Mouse (Mus musculus) left cerebral cortex, postnatal 14 days (tissue): Measurements from ENCODE around the gene Tead4. TPM values are rescaled to one million over a fixed set of nuclear protein-coding genes. Genes with fewer than 3 reads are reported as not detected.
"Not testable (repeated sequence)": the region's sequence is repeated elsewhere in the genome, so short reads cannot be mapped to it uniquely, and the experiment has no call there.

Source experiments
- DNase-seq, 2 experiments: peaks; one replicate each; pipeline ENCODE4 v3.0.0; 2021 to 2022; ENCODE audit warnings: low spot score in 2 of 2, mixed read lengths in 1 of 2
- intact Hi-C: fragments of 180-260 bp; cut with DNase I; formaldehyde crosslinking; loops from one replicate; pipeline ENCODE4 v1.15.1; 2025
- long read RNA-seq, 2 experiments: library from polyadenylated mRNA; stranded (forward); transcript quantifications; one replicate each; pipeline ENCODE4 v2.0.0; 2021
- total RNA-seq, 2 experiments: library from RNA; stranded (reverse); gene quantifications; 2 replicates each; pipeline ENCODE4 v1.2.3; 2021

Tead4 gene
- 1 to 10 TPM in 1 of 2 experiments, under 1 TPM in 1; 0.82 to 1.6 TPM for total RNA-seq
- long read RNA-seq, experiment 1, result 0 reads
- long read RNA-seq, experiment 2, result 0 reads

DNA sequence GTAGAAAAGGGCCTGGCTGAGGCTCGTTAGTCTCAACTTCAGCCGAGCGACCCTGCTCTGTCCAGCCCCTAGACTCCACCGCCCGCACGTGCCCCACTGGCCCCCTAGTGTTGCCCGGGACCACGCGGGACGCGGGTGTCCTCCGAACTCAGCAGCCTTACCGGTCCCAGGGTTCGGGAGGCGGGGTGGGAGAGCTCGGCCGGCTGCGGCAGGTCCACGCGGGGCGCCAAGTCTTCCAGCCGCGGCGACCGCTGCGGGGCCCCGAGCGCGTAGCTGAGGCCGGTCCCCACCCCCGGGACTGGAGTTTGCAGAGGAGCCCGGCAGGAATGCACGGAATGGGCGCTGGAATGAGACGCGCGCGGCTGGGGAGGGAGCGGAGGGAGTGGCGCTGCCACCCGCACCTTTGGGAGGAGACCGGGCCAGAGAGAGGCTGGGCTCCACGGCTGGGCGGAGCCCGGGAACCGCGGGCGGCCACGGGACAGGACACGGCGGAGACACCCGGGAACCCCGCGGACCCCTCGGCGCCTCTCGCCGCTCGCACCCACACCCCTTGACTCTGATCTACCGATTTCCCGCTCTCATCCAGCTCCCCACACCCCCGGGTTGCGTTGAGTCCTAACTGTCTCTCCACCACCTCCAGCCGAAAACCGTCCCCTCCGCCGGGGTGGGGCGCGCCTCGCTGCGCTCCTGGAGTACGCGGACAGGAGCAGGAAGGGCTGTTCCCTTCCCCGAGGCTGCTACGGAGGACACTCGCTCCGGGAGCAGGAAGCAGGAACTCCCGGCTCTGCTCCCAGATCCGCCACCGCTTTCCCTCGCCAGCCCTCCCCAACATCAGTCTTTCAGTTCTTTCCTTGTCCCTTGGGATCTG, at the start of gene Tead4:
Gene Tead4 (minus strand): TSS at position 690 of the 868 bp plus-strand sequence.
- DNase-seq, result no peak
- intact Hi-C loops, result no loop called here

DNA sequence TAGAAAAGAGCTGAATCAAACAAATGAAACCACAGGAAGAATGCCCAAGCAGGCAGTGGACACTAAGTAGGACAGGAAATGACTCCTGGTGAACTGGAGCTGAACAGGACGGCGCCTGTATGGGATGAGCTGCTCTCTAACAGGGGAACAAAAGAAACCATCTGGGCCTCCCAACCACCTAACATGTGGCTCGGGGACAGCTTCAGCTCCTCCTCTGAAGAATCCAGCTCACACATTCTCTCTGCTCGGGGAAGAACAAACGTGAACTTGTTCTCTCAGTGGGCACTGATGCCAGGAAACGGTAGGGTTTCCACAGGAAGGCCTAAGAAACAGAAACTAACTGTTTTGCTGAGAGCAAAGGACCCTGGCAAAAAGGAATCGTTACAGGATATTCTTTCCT, 49.1 kb upstream of the Tead4 start:
- intact Hi-C loops, result no loop called here
- DNase-seq, result peak; percentile 33 to 62

DNA sequence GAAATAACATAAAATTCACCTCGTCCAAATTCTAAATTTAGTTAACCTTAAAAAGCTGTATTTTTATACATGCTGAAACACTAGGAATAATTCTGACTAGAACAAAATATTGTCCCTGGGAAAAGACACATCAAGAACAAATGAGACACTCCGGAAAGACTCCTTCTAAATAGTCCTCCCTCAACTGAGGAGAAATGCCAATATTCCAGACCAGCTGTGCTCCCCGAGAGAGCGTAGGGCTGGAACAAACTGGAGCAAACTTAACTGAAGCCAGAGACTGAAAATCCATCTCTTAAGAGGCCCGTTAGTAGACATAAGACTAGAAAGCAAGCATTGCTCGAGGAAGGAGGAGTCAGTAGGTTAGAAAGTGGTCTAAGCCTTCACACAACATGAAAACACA, 46.2 kb upstream of the Tead4 start:
- DNase-seq, result peak in 1 of 2 experiments; percentile 26
- intact Hi-C loops, result no loop called here

- intact Hi-C loops, result no loop called here
- no peak for DNase-seq
Observed at GRCm38 (mm10) chr6:128345623-128346022, 45.0 kb upstream of the Tead4 start.

GRCm38 (mm10) chr6:128341956-128342723, 41.5 kb upstream of the Tead4 start:
- DNase-seq, result no peak
- intact Hi-C loops, result no loop called here

- no peak for DNase-seq
- intact Hi-C loops, result no loop called here
Observed at GRCm38 (mm10) chr6:128338876-128339275, 38.3 kb upstream of the Tead4 start.

DNA sequence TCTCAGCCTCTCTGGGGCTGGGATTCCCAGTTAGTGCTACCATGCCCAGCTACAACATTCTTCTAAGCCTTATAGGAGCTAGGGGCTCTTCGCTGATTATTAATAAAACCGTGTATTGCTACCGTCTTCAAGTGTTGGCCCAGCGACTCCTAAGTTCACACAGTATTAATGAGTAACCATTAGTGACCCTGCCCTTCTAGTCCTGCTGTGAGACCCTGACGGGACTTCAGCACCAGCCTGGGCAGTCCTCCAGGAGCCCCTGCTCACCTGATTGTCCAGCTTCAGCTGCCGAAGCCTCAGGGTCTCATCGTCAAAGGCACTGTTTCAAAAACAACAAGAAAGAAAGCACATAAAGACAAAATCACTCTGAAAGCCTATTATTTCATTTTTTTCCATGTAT, 36.8 kb upstream of the Tead4 start:
- intact Hi-C loops, result no loop called here
- no peak for DNase-seq

DNA sequence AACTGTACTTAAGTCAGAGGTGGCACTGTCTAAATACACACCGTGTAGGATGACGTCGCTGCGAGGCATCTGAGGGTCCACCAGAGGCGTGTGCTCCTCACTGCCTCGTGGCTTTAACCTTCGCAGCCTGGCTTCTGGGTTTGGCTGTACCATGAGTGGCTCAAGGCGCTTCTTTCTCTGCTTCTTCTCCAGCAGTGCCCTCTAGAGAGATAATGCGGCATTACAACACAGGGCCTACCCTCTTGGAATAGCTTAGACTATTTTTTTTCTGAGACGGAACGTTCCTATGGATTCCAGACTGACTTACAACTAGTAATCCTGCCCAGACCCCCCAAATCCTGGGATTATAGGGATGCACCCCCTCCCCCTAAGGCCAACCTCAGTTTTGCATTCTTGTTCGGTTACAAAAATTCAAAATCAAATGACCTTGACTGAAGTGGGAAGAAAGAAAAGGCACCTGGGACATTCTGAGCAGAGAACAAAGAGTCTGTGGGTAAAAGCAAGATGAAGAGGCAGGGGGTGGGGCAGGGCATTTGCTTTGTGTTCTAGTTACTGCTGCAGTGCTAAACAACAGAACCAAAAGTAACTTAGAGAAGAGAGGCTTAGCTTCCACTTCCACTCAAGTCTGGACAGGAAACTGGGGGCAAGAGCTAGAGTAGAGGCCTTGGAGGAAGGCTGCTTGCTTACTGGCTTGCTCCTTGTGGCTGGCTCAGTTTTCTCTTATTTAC, 33.9 kb upstream of the Tead4 start:
- intact Hi-C loops, result no loop called here
- peak; percentile 81 to 82 for DNase-seq

GRCm38 (mm10) chr6:128318317-128318716, 17.7 kb upstream of the Tead4 start:
- intact Hi-C loops, result loop anchor here (2.0 kb wide), 2 partner anchors 40 to 92 kb away; no protein-coding TSS in a partner anchor

DNA sequence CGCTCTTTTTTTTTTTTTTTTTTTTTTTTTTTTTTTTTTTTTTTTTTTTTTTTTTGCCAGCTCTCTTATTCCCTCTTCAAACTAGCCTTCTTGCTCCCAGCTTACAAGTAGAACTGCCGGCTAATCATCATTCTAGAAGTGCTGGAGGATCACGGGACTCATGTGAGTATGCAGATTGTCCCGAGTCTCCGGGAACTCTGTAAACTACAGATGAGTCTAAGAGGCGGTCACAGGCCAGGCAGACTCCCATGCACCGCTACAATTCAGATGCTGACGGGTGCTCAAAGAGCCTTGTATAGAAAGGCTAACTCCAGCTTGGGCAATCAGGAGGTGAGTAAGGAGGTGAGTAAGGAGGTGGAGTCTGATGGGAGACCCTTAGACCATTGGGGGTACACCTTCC, 15.0 kb upstream of the Tead4 start:
- DNase-seq, result no peak
- intact Hi-C loops, result no loop called here

More at GRCm38 (mm10) chr6:128318317-128318716, 17.7 kb upstream of the Tead4 start:
- DNase-seq, result peak; percentile 76 to 81

DNA sequence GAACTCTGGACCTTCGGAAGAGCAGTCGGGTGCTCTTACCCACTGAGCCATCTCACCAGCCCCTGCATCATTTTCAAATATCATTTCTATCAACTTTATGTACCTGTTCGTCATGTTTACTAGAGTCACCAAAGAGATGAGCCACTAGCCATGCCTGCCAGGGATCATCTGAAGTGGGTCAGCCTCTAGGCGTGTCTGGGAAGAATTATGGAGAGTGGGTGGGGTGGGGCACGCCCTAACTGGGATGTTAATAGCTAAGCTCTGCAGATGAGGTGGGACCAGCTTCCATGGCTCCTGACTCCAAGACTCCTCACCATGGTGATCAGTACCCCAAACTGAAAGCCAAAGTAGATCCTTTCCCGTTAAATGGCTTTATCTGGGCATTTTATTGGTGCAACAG, 14.2 kb upstream of the Tead4 start:
- DNase-seq, result no peak
- intact Hi-C loops, result no loop called here

- peak; percentile 23 to 56 for DNase-seq
- intact Hi-C loops, result loop anchor here (5.0 kb wide), 1 partner anchor 71 kb away; no protein-coding TSS in a partner anchor
Observed at GRCm38 (mm10) chr6:128308311-128308710, 7.7 kb upstream of the Tead4 start.

DNA sequence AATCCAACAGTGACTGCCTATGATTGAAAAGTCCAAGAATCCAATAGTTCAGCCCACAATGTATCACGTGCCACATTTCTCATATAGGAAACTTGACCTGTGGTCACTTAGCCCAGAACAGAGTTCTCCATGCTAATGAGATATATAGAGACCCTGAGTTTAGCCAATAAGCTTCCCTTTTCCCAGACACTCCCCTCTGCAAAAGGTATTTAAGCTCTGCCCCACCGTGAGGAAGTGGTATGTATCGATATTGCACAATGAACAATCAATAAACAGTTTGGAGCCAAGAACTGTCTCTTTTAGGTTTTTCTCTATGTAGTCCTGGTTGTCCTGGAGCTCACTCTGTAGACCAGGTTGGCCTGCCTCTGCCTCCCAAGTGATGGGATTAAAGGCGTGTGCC, 4.2 kb upstream of the Tead4 start:
- DNase-seq, result no peak
- intact Hi-C loops, result loop anchor here (5.0 kb wide), 1 partner anchor 68 kb away; no protein-coding TSS in a partner anchor

GRCm38 (mm10) chr6:128302640-128303039, 2.0 kb upstream of the Tead4 start:
- DNase-seq, intact Hi-C loops: not testable (repeated sequence)

DNA sequence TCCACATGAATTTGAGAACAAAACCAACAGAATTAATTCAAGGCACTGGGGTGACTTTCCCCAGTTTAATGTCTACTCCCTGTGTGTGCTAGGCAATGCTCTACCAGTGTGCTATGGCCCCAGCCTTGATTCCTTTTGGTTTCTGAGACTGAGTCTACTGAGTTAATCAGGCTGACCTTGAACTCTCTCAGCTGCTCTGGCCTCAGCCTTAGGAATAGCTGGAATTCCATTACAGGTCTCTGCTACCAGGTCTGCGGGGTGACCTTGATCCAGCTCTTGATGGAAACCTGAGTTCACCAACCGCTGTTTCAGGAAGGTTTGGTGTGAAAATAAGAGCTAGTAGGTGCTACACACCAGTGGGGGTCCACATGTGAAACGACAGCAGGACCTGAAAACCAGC, 1.3 kb upstream of the Tead4 start:
- intact Hi-C loops, result no loop called here
- DNase-seq, result no peak

- intact Hi-C loops, result no loop called here
- DNase-seq, result no peak
Observed at GRCm38 (mm10) chr6:128301458-128301857, 835 bp upstream of the Tead4 start.

DNA sequence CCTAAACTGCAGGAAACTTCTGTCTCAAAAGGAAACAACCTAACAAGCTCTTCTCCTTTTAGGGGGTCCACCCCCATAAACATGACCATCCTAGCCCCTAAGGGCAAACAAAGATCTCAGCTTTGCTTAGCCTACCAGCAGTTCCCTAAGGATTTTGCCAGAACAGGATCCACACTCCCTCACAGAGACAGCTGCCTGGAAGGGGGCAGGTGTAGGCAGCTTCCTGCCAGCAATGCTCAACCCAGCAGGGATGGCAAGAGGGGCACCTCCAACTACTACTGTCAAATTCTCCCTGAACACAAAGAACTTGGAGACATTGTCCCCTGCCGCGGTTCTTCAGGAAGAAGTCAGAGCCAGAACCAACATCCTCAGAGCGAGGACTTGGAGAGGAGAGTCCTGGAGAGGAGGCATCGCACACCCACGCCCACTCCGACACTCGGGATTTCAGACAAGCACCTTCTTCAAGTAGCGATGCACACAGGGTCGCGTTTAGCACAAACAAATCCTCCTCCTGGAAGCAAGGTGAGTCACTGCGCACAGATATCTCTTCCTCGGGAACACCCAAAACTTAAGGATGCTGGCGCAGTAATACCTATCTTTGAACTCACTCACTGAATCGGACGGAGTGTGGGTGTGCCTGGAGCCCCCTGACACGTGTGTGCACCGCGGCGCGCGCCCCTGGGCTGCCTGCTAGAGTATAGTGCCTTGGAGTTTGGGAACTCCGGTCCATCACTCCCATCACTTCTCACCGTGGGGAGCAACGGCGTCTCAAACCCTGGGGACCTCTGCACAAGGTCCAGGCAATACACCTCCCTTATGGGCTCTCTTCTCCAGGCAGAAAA, 1.1 kb downstream of the Tead4 start:
- no peak for DNase-seq
- intact Hi-C loops, result no loop called here

- intact Hi-C loops, result no loop called here
Observed at GRCm38 (mm10) chr6:128298246-128298645, 2.4 kb downstream of the Tead4 start.

More at GRCm38 (mm10) chr6:128298246-128298645, 2.4 kb downstream of the Tead4 start:
- DNase-seq, result no peak
